Mouse (Mus musculus) cerebellum, postnatal 36 days (tissue): ENCODE measurements at regions not wholly inside any gene's neighbourhood (a gene's known extent, or its start where the extent isn't known, plus 50 kb on each side); places are given as distances from the start of the nearest gene placed in this dataset.

ENCODE experiments used
- DNase-seq, 2 experiments: peaks; one replicate each; pipeline ENCODE4 v3.0.0; 2021 to 2022; ENCODE audit warnings: mixed read lengths in 2 of 2

- DNase-seq: no peak
Measured at GRCm38 (mm10) chr13:102392868-102393661, 300.3 kb upstream of the Cd180 start.

- no peak for DNase-seq
Measured at GRCm38 (mm10) chr13:102393662-102393970, 299.7 kb upstream of the Cd180 start.

GRCm38 (mm10) chr13:102394057-102394456 is 299.3 kb upstream of the Cd180 start:
- DNase-seq: no peak

GRCm38 (mm10) chr13:102397411-102397810 is 295.9 kb upstream of the Cd180 start:
- DNase-seq: no peak

- no peak for DNase-seq
Measured at GRCm38 (mm10) chr13:102411840-102412239, 281.5 kb upstream of the Cd180 start.

GRCm38 (mm10) chr13:102434372-102434954 is 258.9 kb upstream of the Cd180 start:
- DNase-seq: no peak

DNA sequence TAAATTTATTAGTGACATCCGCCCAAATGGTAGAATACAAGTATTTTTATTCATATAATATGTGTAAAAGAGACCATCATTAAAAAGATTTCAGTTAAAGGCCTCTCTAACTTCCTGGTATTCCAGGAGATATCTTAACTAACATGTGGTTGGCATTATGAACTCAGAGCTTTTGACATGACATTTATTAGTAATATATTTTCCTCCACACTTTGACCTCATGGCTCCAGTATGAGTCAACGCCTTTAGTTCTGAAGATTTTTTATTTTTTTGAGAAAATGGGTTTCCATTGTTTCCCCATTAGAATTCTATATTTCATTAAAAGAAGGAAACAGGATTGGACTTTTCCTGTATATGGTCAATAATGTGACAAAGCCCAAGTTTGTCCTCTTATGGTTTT is 250.7 kb upstream of the Cd180 start:
- DNase-seq: no peak

DNA sequence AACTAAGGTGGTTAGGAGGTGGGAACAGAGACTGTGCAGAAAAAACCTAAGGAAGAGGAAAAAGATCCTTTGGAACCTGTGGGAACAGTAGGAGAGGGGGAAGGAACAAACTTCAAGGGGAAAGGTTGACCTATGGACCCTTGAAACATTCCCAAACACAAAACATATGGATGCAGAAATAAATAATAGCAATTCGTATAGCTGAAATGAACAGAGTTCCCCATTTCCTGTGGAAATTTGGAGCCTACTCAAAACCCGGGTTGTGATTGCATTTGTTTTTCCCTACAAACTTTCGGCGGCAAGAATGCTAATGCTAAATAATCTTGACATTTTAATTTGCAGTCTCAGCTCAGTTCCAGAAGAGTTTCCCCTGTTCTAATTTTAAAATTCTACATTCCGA is 246.0 kb upstream of the Cd180 start:
- DNase-seq: no peak

DNA sequence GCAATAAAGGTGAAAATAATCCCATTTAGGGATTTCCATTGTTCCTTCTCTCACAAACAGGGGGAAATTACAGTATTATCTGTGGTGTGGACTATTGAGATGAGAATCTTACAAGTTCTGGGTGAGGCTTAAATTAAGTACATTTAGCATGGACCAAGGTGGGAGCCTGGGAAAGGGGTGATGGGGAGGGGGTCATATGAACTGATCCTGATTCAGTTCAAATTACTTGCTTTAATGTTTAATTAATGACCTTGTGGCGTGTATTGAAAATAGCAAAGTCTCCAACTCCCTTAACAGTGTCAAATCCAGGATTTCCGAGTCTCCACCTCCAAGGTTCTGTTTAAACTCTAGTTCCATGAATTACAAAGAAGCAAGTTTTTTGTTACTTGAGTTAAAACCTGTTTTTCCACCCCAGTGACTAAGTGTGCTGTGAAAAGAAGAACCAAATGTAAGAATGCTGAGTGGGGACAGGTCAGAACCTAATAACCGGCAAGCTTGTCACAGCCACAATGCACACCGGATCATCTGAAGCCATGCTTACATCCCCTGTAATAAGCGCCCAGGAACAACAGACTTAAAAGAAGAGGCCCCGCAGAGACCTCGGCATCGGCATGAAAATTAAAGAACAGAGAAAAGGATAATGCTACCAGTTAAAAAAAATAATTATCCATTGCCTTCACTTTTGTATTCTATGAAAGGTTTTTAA is 243.8 kb upstream of the Cd180 start:
- no peak for DNase-seq

DNA sequence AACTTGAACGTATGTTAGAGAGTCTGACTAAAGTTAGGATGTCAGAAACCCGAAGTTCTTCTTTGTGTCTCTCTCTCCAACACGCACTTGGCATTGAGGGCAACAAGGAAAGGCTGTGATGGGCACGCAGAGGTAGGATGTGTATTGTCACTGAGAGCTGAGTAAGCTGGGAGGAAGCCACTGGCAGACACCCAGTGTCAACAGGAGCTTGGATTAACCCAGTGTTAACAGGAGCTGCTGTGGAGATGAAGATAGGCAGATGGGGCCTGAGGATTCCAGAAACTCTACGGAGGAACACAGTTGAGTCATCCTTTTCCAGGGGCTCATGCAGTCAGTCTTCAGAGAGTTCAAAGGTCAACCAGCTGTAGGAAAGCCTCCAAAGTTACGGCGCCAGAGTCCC is 242.2 kb upstream of the Cd180 start:
- no peak for DNase-seq

GRCm38 (mm10) chr13:102458711-102459110 is 234.6 kb upstream of the Cd180 start:
- DNase-seq: no peak

GRCm38 (mm10) chr13:102463993-102464392 is 229.4 kb upstream of the Cd180 start:
- no peak for DNase-seq

- no peak for DNase-seq
Measured at GRCm38 (mm10) chr13:102481906-102482305, 211.5 kb upstream of the Cd180 start.

GRCm38 (mm10) chr13:102482451-102482850 is 210.9 kb upstream of the Cd180 start:
- DNase-seq: no peak

DNA sequence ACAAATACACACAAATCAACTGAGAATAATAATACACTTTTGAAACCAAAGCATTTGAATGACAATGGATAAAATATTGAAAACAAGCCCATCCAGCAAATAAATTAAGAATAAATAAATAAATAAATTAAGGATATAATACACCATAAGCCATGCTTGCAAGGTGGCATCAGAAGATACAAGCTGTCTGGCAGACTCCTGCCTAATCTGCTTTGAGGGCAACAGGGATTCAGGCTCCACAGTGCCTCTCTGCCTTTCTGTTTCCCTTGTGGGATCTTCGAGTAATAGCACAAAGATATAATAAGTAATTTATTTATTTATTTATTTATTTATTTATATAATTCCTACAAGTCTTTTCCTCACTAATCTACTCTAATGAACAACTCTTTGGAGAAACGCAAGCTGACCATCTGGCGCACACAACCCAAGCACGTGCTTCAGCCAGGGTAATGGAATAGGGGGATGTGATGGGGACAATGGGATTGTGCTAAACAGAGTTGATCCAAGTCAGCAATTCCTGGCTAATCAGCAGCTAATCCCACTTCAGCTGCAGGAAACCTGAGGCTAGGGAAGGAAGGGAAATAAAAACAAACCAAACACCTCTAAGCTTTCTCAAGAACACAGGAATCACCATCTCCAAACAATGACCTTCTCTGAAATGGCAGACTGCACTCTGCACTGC is 205.8 kb upstream of the Cd180 start:
- no peak for DNase-seq

DNA sequence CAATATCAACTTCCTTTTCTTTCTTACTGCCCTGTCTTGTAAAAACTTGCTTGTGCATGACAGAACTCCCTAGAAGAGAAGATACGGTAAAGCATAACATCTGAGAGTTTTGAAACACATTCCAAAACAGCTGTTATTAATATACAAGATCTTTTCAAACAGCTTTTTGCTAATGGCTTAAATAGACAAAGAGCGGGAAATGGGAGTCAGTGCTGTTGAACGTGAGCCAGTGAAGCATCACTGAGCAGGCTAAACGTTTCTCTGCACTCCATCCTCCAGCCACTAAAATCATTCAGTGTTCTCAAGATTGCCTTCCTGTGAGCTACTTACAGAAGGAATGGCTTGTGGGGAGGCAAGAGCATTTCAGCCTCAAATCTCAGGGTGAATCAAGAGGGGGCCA is 202.0 kb upstream of the Cd180 start:
- no peak for DNase-seq

DNA sequence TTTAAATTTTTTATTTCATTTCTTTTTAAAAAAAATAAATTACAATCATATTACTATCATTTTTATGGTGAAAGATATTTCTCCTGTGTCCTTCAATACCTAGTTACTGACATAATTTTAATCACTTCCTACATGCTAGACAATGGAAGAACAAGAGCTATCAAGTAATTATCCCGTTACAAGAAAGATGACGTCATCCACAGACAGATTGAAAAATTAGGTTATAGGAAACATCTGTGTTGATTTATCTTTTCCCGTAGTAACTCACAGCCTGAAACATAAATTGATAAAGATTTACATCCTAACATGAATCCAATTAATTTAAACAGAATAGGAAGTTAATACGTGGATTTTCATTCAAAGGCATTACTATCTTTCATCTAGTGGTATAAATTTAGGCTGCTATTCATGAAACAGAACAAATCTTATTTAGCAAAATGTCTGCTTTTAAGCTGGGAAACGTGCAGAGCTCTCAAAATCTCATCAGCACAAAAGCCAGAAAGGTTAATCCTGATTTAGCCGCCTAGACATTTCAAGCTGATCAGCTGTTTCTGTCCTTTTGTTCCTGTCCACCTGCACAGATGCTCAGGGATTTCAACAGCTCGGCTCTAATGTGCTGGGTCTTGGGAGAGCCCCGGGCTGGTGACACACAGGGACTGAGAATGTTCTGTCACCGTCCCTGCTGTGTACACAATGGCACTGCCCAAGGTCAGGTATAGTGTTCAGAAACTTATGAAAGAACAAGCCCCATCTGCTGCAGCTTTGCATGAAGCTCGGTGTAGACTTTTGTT is 189.0 kb upstream of the Cd180 start:
- no peak for DNase-seq

- DNase-seq: no peak
Measured at GRCm38 (mm10) chr13:102507226-102507625, 186.1 kb upstream of the Cd180 start.

DNA sequence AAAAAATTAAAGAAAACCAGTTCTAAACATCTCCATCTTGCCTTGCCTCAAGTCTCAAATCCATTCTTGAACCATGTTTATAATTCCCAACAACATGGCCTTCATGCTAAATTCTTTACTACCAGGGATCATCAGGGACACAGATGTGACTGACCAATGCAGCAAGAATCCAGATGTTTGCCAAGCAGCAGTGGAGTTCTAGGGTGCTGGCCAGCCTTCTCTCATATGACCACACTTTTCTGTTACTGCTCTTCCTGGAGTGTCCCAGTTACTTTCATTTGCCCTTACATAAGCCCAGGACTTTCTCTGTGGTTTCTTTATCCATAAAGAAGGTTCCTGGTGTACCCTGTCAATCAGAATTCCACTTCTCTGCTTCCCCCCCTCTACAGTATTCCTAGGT is 185.4 kb upstream of the Cd180 start:
- DNase-seq: no peak

DNA sequence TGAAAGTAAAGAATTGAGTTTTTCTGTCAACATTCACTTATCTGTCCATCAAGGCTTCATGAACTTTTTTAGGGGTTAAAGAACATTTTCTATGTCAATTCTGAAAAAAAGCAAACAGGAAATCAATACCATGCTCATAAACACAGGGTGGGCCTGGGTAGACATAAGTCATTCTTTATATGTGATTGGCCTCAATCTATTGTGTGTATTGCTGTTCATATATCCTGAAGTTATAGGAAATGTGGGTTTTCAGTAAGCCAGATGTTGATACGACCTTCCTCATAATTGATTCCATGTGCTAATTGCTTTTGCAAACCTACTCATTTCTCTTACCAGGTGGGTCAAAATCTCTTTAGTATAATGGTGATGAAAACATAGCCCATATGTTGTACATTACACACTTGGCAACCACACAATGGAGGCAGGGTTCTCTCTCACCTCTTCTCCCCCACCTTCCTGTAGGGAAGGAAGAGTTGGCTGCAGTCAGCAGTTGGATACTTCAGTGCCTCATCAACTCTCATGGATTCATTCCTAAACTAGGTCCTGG is 182.6 kb upstream of the Cd180 start:
- DNase-seq: no peak

DNA sequence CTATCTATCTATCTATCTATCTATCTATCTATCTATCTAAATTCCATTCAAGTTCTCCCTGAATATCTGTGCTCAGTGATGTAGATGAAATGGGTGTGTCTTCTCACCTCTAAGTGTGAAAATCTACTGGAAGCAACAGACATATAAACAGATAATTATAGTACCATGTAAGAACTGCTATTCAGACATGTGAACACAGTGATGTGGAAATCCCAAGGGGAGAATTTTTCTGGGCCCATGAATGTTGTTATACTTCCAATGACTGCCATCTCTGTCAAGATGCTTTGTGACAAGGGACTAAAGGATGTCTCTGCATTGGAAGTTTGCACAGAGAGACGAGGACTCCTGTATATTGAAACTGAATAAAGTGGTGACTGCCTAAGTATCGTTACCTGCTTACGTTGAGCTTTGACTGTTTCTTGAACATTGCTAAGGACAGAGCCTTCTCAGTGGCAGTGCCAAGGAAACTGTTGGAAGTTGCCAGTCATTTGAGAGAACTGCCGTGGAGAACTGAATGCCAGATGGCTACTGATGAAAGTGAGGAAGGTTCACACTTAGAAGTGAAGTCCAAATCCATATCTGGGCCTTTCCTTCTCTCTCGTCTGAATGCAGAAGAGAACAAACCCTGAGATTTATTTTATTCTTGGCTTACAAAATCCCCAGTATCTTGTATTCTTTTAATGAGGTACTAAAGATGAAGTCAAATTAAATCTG is 175.0 kb upstream of the Cd180 start:
- no peak for DNase-seq

DNA sequence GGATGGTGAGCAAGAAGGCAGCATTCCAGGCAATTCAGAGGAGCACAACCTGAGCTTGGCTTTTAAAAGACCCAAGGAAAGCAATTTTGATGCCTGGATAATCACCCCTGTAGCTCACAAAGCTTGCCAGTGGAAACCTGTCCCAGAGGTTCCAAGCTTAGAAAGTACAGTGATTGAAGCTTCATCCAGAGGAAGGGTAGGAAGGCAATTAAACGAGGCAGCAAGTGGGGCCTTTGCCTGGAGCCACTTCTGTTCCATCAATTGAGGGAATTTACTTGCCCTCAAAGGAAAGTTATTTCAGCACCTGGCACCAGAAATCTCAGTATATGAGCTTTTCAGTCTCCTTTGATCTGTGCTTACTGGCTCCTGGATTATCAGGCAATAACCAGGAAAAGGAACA is 171.9 kb upstream of the Cd180 start:
- DNase-seq: no peak
